Mouse (Mus musculus) CH12.LX (cell line): ENCODE measurements around the gene Prrt3. TPM values are rescaled to one million over a fixed set of nuclear protein-coding genes. Genes with fewer than 3 reads are reported as not detected.

Source experiments
- DNase-seq: peaks from one replicate; pipeline ENCODE4 v3.0.0-alpha.2; 2013; ENCODE audit errors: extremely low read depth
- H3K27ac ChIP-seq: 2 replicates; pipeline ENCODE4 v1.5.1; 2012; ENCODE audit warnings: low read depth, mild to moderate bottlenecking, control low read depth, moderate library complexity; ENCODE audit not compliant: insufficient read depth
- H3K27me3 ChIP-seq: replicated peaks from 2 replicates; pipeline ENCODE3; 2012; ENCODE audit warnings: inconsistent platforms
- H3K36me3 ChIP-seq, 2 experiments: replicated peaks in 1 of 2; 2 replicates each; pipeline versions ENCODE3 to v1.6.1; 2012; ENCODE audit warnings: inconsistent platforms in 1 of 2, low read length in 1 of 2, mild to moderate bottlenecking in 1 of 2, mixed read lengths in 1 of 2, moderate library complexity in 1 of 2; ENCODE audit not compliant: control insufficient read depth in 1 of 2, insufficient read depth in 1 of 2
- H3K4me1 ChIP-seq, 2 experiments: 2 replicates each; pipeline ENCODE4 v1.6.1; 2012; ENCODE audit warnings: inconsistent platforms in 1 of 2, moderate library complexity in 1 of 2; ENCODE audit not compliant: insufficient read depth in 2 of 2, control insufficient read depth in 1 of 2
- H3K4me2 ChIP-seq: 2 replicates; pipeline ENCODE4 v1.6.1; 2012; ENCODE audit warnings: low read depth, mild to moderate bottlenecking, control low read depth; ENCODE audit not compliant: poor library complexity, insufficient read depth, severe bottlenecking
- H3K4me3 ChIP-seq, 3 experiments: fragments of 150-350 bp in 1 of 3; sonication (generic) in 1 of 3; replicated peaks in 1 of 3; 2 replicates each; pipeline versions ENCODE3 to v1.5.1; 2011 to 2012; ENCODE audit warnings: low read depth in 2 of 3, low read length in 2 of 3, mild to moderate bottlenecking in 2 of 3, moderate library complexity in 2 of 3, control low read depth in 1 of 3, improper control_type of control experiment in 1 of 3, inconsistent platforms in 1 of 3, mixed read lengths in 1 of 3; ENCODE audit not compliant: poor library complexity in 1 of 3
- H3K79me2 ChIP-seq: replicated peaks from 2 replicates; pipeline ENCODE4 v1.6.1; 2012; ENCODE audit warnings: mild to moderate bottlenecking, moderate library complexity; ENCODE audit not compliant: control insufficient read depth, poor library complexity, insufficient read depth, severe bottlenecking; ENCODE audit errors: extremely low read depth
- H3K9ac ChIP-seq: 2 replicates; pipeline ENCODE4 v1.6.1; 2012; ENCODE audit warnings: low read depth, mild to moderate bottlenecking, control low read depth, moderate library complexity; ENCODE audit not compliant: insufficient read depth
- H3K9me3 ChIP-seq: replicated peaks from 2 replicates; pipeline ENCODE3; 2012; ENCODE audit warnings: low read length, inconsistent platforms, mixed read lengths
- BHLHE40 ChIP-seq: IDR thresholded peaks from 2 replicates; pipeline ENCODE4 v1.6.1; 2011; ENCODE audit warnings: mild to moderate bottlenecking, low read depth, low read length, improper control_type of control experiment
- CHD1 ChIP-seq: IDR thresholded peaks from 2 replicates; pipeline ENCODE4 v1.6.1; 2012; ENCODE audit warnings: low read depth, low read length, improper control_type of control experiment, inconsistent platforms
- E2F4 ChIP-seq: IDR thresholded peaks from 2 replicates; pipeline ENCODE4 v1.6.1; 2011; ENCODE audit warnings: low read depth, low read length, improper control_type of control experiment; ENCODE audit not compliant: insufficient replicate concordance
- ELF1 ChIP-seq: IDR thresholded peaks from 2 replicates; pipeline ENCODE4 v1.6.1; 2014; ENCODE audit warnings: low read depth, mild to moderate bottlenecking, inconsistent platforms, low read length, improper control_type of control experiment
- EP300 ChIP-seq: IDR thresholded peaks from 2 replicates; pipeline ENCODE4 v1.6.1; 2011; ENCODE audit warnings: low read length, improper control_type of control experiment
- ETS1 ChIP-seq: conservative IDR thresholded peaks from 2 replicates; pipeline ENCODE4 v1.6.1; 2012; ENCODE audit warnings: low read depth, mild to moderate bottlenecking, inconsistent platforms, low read length, improper control_type of control experiment, moderate library complexity
- HCFC1 ChIP-seq: IDR thresholded peaks from 2 replicates; pipeline ENCODE4 v1.6.1; 2012; ENCODE audit warnings: low read depth, mild to moderate bottlenecking, inconsistent platforms, low read length, improper control_type of control experiment
- IRF4 ChIP-seq: IDR thresholded peaks from 2 replicates; pipeline ENCODE4 v1.6.1; 2014; ENCODE audit warnings: low read depth, mild to moderate bottlenecking, inconsistent platforms, low read length, improper control_type of control experiment
- KAT2A ChIP-seq: IDR thresholded peaks from 2 replicates; pipeline ENCODE4 v1.6.1; 2012; ENCODE audit warnings: low read length, improper control_type of control experiment, inconsistent platforms; ENCODE audit not compliant: insufficient replicate concordance
- MAX ChIP-seq: IDR thresholded peaks from 2 replicates; pipeline ENCODE4 v1.6.1; 2011; ENCODE audit warnings: low read length, improper control_type of control experiment
- MAZ ChIP-seq: IDR thresholded peaks from 2 replicates; pipeline ENCODE4 v1.6.1; 2012; ENCODE audit warnings: low read depth, mild to moderate bottlenecking, inconsistent platforms, low read length, improper control_type of control experiment, moderate library complexity
- MEF2A ChIP-seq: IDR thresholded peaks from 2 replicates; pipeline ENCODE4 v1.6.1; 2014; ENCODE audit warnings: low read depth, mild to moderate bottlenecking, inconsistent platforms, low read length, improper control_type of control experiment, borderline replicate concordance
- MXI1 ChIP-seq: IDR thresholded peaks from 2 replicates; pipeline ENCODE4 v1.6.1; 2011; ENCODE audit warnings: mild to moderate bottlenecking, low read depth, low read length, improper control_type of control experiment
- NRF1 ChIP-seq: IDR thresholded peaks from 2 replicates; pipeline ENCODE4 v1.6.1; 2014; ENCODE audit warnings: low read depth, mild to moderate bottlenecking, inconsistent platforms, low read length, improper control_type of control experiment, moderate library complexity
- POLR2A ChIP-seq: IDR thresholded peaks from 2 replicates; pipeline ENCODE4 v1.6.1; 2011; ENCODE audit warnings: low read depth, mild to moderate bottlenecking, improper control_type of control experiment, low read length
- RAD21 ChIP-seq: IDR thresholded peaks from 2 replicates; pipeline ENCODE4 v1.6.1; 2011; ENCODE audit warnings: low read depth, mild to moderate bottlenecking, low read length, improper control_type of control experiment, moderate library complexity
- RCOR1 ChIP-seq: conservative IDR thresholded peaks from 2 replicates; pipeline ENCODE4 v1.6.1; 2012; ENCODE audit warnings: low read depth, mild to moderate bottlenecking, inconsistent platforms, low read length, improper control_type of control experiment
- SIN3A ChIP-seq: IDR thresholded peaks from 2 replicates; pipeline ENCODE4 v1.6.1; 2012; ENCODE audit warnings: low read length, improper control_type of control experiment, inconsistent platforms
- TBP ChIP-seq: conservative IDR thresholded peaks from 2 replicates; pipeline ENCODE4 v1.6.1; 2011; ENCODE audit warnings: low read depth, low read length, improper control_type of control experiment
- USF1 ChIP-seq: IDR thresholded peaks from 2 replicates; pipeline ENCODE4 v1.6.1; 2014; ENCODE audit warnings: low read depth, mild to moderate bottlenecking, inconsistent platforms, low read length, improper control_type of control experiment
- USF2 ChIP-seq: conservative IDR thresholded peaks from 2 replicates; pipeline ENCODE4 v1.6.1; 2011; ENCODE audit warnings: low read depth, low read length, improper control_type of control experiment
- ZC3H11A ChIP-seq: IDR thresholded peaks from 2 replicates; pipeline ENCODE4 v1.6.1; 2012; ENCODE audit warnings: low read depth, mild to moderate bottlenecking, inconsistent platforms, low read length, improper control_type of control experiment
- ZKSCAN1 ChIP-seq: IDR thresholded peaks from 2 replicates; pipeline ENCODE4 v1.6.1; 2012; ENCODE audit warnings: low read depth, inconsistent platforms, low read length, improper control_type of control experiment, borderline replicate concordance
- dilution Hi-C: fragments of 300-500 bp; cut with MboI; formaldehyde crosslinking; loops from 2 replicates; pipeline ENCODE4 v1.14.3; 2020; ENCODE audit warnings: low sequenced_read_pairs; ENCODE audit not compliant: extremely low pct_unique_long_range_greater_than_20kb, extremely low pct_ligation_motif_present
- in situ Hi-C: fragments of 300-500 bp; cut with MboI; formaldehyde crosslinking; loops from 3 replicates; pipeline ENCODE4 v1.14.3; 2019; ENCODE audit warnings: low sequenced_read_pairs, low pct_ligation_motif_present, low pct_unique_long_range_greater_than_20kb, mixed read lengths
- polyA plus RNA-seq: library from polyadenylated mRNA; unstranded; fragments of >175 nt; gene quantifications from 2 replicates; pipeline ENCODE4 v1.2.1, GENCODE M21; 2012; ENCODE audit warnings: low read depth; ENCODE audit not compliant: insufficient read length
- total RNA-seq, 2 experiments: library from RNA; depleted of rRNA; stranded (reverse); fragments of 300-350 nt in 1 of 2; fragments of >200 nt in 1 of 2; gene quantifications; 2 replicates each; pipeline ENCODE4 v1.2.3; 2012 to 2014

The Prrt3 gene
- total and polyA plus RNA-seq, 3 experiments: not detected

DNA sequence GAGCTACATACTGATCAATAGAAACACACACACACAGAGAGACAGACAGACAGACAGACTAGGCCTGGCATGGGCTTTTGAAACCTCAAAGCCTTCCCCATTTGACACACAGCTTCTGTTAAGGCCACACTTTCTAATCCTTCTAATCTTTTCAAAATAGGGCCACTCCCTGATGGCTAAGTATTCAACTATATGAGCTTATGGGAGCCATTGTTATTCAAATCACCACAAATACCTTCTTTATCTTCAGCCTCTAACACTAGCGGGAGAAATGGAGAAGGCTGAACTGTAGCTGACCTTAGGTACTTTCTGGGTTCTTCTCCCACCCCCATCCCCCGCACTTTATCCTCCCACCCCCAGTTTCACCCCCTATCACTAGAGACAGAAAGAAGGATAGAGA is 1.1 kb upstream of the Prrt3 start:
- H3K4me2 ChIP-seq: no peak overlapping the region
- no peak for DNase-seq
- no peak overlapping the region for H3K4me3 ChIP-seq
- dilution Hi-C loops: no loop called here
- H3K27ac ChIP-seq: no peak overlapping the region
- H3K36me3 ChIP-seq: no peaks in the 10 kb centered on the region
- H3K9ac ChIP-seq: no peak overlapping the region
- peaks cover 0 to 10% of the 10 kb centered on the region in 2 experiments; a peak in 2 of 4 replicates for H3K4me1 ChIP-seq
- no peaks in the 10 kb centered on the region for H3K9me3 ChIP-seq
- no peaks in the 10 kb centered on the region for H3K79me2 ChIP-seq
- in situ Hi-C loops: no loop called here
- TF ChIP-seq CHD1 (no peak), HCFC1 (no peak), ELF1 (no peak), USF2 (no peak), RAD21 (no peak), TBP (no peak), MXI1 (no peak), E2F4 (no peak), MAX (no peak), ZKSCAN1 (no peak), RCOR1 (no peak), POLR2A (no peak), BHLHE40 (no peak), USF1 (no peak)
- TF ChIP-seq, all 38 proteins: peak for 0
- no peaks in the 10 kb centered on the region for H3K27me3 ChIP-seq

DNA sequence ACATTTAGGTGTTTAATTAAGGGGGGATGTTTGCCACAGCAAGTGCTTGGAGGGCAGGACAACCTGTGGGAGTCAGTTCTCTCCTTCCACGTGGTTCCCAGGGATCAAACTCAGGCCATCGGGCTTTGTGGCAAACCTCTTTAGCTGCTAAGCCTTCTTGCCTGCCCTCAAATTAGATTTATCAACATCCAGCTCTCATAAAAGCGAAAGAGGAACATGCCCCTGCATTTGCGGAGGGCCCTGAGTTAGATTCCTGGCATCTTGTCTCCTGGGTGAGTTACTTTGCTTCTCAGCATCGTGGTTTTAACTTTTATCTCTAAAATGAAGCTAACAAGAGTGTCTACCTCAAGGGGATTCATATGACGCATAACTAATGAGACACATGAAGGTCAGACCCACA is 2.4 kb downstream of the Prrt3 start:
- H3K79me2 ChIP-seq: no peaks in the 10 kb centered on the region
- no peak for TF ChIP-seq MAZ
- TF ChIP-seq ELF1: no peak
- no peak for TF ChIP-seq USF1
- no peak for TF ChIP-seq ETS1
- TF ChIP-seq MEF2A: no peak
- TF ChIP-seq TBP: no peak
- no peak for TF ChIP-seq BHLHE40
- TF ChIP-seq KAT2A: no peak
- no peak for TF ChIP-seq NRF1
- TF ChIP-seq SIN3A: no peak
- no peak for TF ChIP-seq HCFC1
- TF ChIP-seq EP300: no peak
- TF ChIP-seq IRF4: no peak
- TF ChIP-seq ZC3H11A: no peak
- H3K36me3 ChIP-seq: peaks cover 0 to 12% of the 10 kb centered on the region in 2 experiments
- no peak for DNase-seq
- dilution Hi-C loops (no loop called here), in situ Hi-C loops (no loop called here)
- H3K27ac ChIP-seq: no peak overlapping the region
- no peaks in the 10 kb centered on the region for H3K27me3 ChIP-seq
- H3K9ac ChIP-seq: no peak overlapping the region
- no peaks in the 10 kb centered on the region for H3K9me3 ChIP-seq
- no peak overlapping the region for H3K4me2 ChIP-seq
- no peak overlapping the region for H3K4me3 ChIP-seq
- peaks cover 0 to 10% of the 10 kb centered on the region in 2 experiments; a peak in 2 of 4 replicates for H3K4me1 ChIP-seq
